Mouse (Mus musculus): Measurements from ENCODE around the gene Rpa1. TPM values are rescaled to one million over a fixed set of nuclear protein-coding genes. Genes with fewer than 3 reads are reported as not detected.

Gene Rpa1
- polyA plus RNA-seq, 1 experiment from 2014 or later, result 100 TPM

GRCm38 (mm10) chr11:75311751-75312150 is 36.4 kb downstream of the Rpa1 start:
- Histone ChIP-seq H3K9me3 (ENCODE audit: control insufficient read depth, low read length) (no peaks in the 10 kb centered on the region), H3K4me1 (replicated peaks; ENCODE audit: control insufficient read depth, insufficient read depth, low read length) (no peaks in the 10 kb centered on the region), H3K4me2 (replicated peaks; ENCODE audit: low read depth, low read length) (no peak overlapping the region), H3K9ac (ENCODE audit: low read depth, low read length) (no peak overlapping the region), H3K27ac (ENCODE audit: low read depth, low read length) (no peak overlapping the region), H3K27me3 (ENCODE audit: control insufficient read depth, insufficient read depth, low read length) (no peaks in the 10 kb centered on the region), H3K36me3 (ENCODE audit: control insufficient read depth, insufficient read depth, low read length) (0 out of 2 replicates have a peak, but pooled peaks cover 6% of the 10 kb centered on the region), H3K4me3 (ENCODE audit: low read depth, low read length) (no peak overlapping the region)
- ATAC-seq (ENCODE audit: low FRiP score) (no peak), DNase-seq (ENCODE audit: low spot score) (no peak)
- 91% methylated on average over 6 of the region's 6 CpGs for WGBS

GRCm38 (mm10) chr11:75310813-75311212 is 37.3 kb downstream of the Rpa1 start:
- no peak for DNase-seq (ENCODE audit: low spot score)
- Histone ChIP-seq H3K36me3 (ENCODE audit: control insufficient read depth, insufficient read depth, low read length) (0 out of 2 replicates have a peak, but pooled peaks cover 6% of the 10 kb centered on the region), H3K4me1 (replicated peaks; ENCODE audit: control insufficient read depth, insufficient read depth, low read length) (no peaks in the 10 kb centered on the region), H3K27ac (ENCODE audit: low read depth, low read length) (no peak overlapping the region), H3K4me3 (ENCODE audit: low read depth, low read length) (no peak overlapping the region), H3K9me3 (ENCODE audit: control insufficient read depth, low read length) (no peaks in the 10 kb centered on the region), H3K4me2 (replicated peaks; ENCODE audit: low read depth, low read length) (no peak overlapping the region), H3K27me3 (ENCODE audit: control insufficient read depth, insufficient read depth, low read length) (no peaks in the 10 kb centered on the region), H3K9ac (ENCODE audit: low read depth, low read length) (no peak overlapping the region)
- WGBS, result 84% methylated on average over 8 of the region's 8 CpGs
- no peak for ATAC-seq (ENCODE audit: low FRiP score)

- H3K36me3 ChIP-seq (ENCODE audit: control insufficient read depth, insufficient read depth, low read length), result 0 out of 2 replicates have a peak, but pooled peaks cover 6% of the 10 kb centered on the region
- no peak overlapping the region for H3K27ac ChIP-seq (ENCODE audit: low read depth, low read length)
- no peak overlapping the region for H3K9ac ChIP-seq (ENCODE audit: low read depth, low read length)
- WGBS, result 89% methylated on average over 4 of the region's 4 CpGs
- no peak overlapping the region for H3K4me3 ChIP-seq (ENCODE audit: low read depth, low read length)
- H3K9me3 ChIP-seq (ENCODE audit: control insufficient read depth, low read length), result no peaks in the 10 kb centered on the region
- no peak overlapping the region for H3K4me2 ChIP-seq (replicated peaks; ENCODE audit: low read depth, low read length)
- no peaks in the 10 kb centered on the region for H3K4me1 ChIP-seq (replicated peaks; ENCODE audit: control insufficient read depth, insufficient read depth, low read length)
- no peak for ATAC-seq (ENCODE audit: low FRiP score)
- H3K27me3 ChIP-seq (ENCODE audit: control insufficient read depth, insufficient read depth, low read length), result no peaks in the 10 kb centered on the region
- DNase-seq (ENCODE audit: low spot score), result no peak
Observed at GRCm38 (mm10) chr11:75308650-75309049, 39.5 kb downstream of the Rpa1 start.

- peaks cover 4% of the 10 kb centered on the region; the same call in 1 of the 2 replicates for H3K36me3 ChIP-seq (ENCODE audit: control insufficient read depth, insufficient read depth, low read length)
- no peaks in the 10 kb centered on the region for H3K9me3 ChIP-seq (ENCODE audit: control insufficient read depth, low read length)
- H3K27me3 ChIP-seq (ENCODE audit: control insufficient read depth, insufficient read depth, low read length), result no peaks in the 10 kb centered on the region
- H3K9ac ChIP-seq (ENCODE audit: low read depth, low read length), result no peak overlapping the region
- WGBS, result 89% methylated on average over 9 of the region's 9 CpGs
- H3K4me1 ChIP-seq (replicated peaks; ENCODE audit: control insufficient read depth, insufficient read depth, low read length), result no peaks in the 10 kb centered on the region
- ATAC-seq (ENCODE audit: low FRiP score) (no peak), DNase-seq (ENCODE audit: low spot score) (no peak)
- no peak overlapping the region for H3K27ac ChIP-seq (ENCODE audit: low read depth, low read length)
- no peak overlapping the region for H3K4me2 ChIP-seq (replicated peaks; ENCODE audit: low read depth, low read length)
- no peak overlapping the region for H3K4me3 ChIP-seq (ENCODE audit: low read depth, low read length)
Observed at GRCm38 (mm10) chr11:75304797-75305196, 43.3 kb downstream of the Rpa1 start.

GRCm38 (mm10) chr11:75300954-75301353 is 47.2 kb downstream of the Rpa1 start:
- 85% methylated on average over 9 of the region's 9 CpGs for WGBS
- no peaks in the 10 kb centered on the region for H3K4me1 ChIP-seq (replicated peaks; ENCODE audit: control insufficient read depth, insufficient read depth, low read length)
- no peak for ATAC-seq (ENCODE audit: low FRiP score)
- no peak overlapping the region for H3K9ac ChIP-seq (ENCODE audit: low read depth, low read length)
- H3K36me3 ChIP-seq (ENCODE audit: control insufficient read depth, insufficient read depth, low read length), result peaks cover 4% of the 10 kb centered on the region; the same call in 1 of the 2 replicates
- H3K27ac ChIP-seq (ENCODE audit: low read depth, low read length), result no peak overlapping the region
- no peaks in the 10 kb centered on the region for H3K9me3 ChIP-seq (ENCODE audit: control insufficient read depth, low read length)
- no peak overlapping the region for H3K4me2 ChIP-seq (replicated peaks; ENCODE audit: low read depth, low read length)
- no peak overlapping the region for H3K4me3 ChIP-seq (ENCODE audit: low read depth, low read length)
- H3K27me3 ChIP-seq (ENCODE audit: control insufficient read depth, insufficient read depth, low read length), result no peaks in the 10 kb centered on the region
- DNase-seq (ENCODE audit: low spot score), result no peak

GRCm38 (mm10) chr11:75299786-75300185 is 48.3 kb downstream of the Rpa1 start:
- Histone ChIP-seq H3K9me3 (ENCODE audit: control insufficient read depth, low read length) (no peaks in the 10 kb centered on the region), H3K27me3 (ENCODE audit: control insufficient read depth, insufficient read depth, low read length) (no peaks in the 10 kb centered on the region), H3K27ac (ENCODE audit: low read depth, low read length) (no peak overlapping the region), H3K36me3 (ENCODE audit: control insufficient read depth, insufficient read depth, low read length) (peaks cover 4% of the 10 kb centered on the region; the same call in 1 of the 2 replicates), H3K9ac (ENCODE audit: low read depth, low read length) (no peak overlapping the region), H3K4me1 (replicated peaks; ENCODE audit: control insufficient read depth, insufficient read depth, low read length) (no peaks in the 10 kb centered on the region), H3K4me3 (ENCODE audit: low read depth, low read length) (no peak overlapping the region), H3K4me2 (replicated peaks; ENCODE audit: low read depth, low read length) (no peak overlapping the region)
- WGBS, result 85% methylated on average over 10 of the region's 10 CpGs
- ATAC-seq (ENCODE audit: low FRiP score) (no peak), DNase-seq (ENCODE audit: low spot score) (no peak)

GRCm38 (mm10) chr11:75298491-75298890 is 49.6 kb downstream of the Rpa1 start:
- no peaks in the 10 kb centered on the region for H3K4me1 ChIP-seq (replicated peaks; ENCODE audit: control insufficient read depth, insufficient read depth, low read length)
- WGBS, result 59% methylated on average over 11 of the region's 11 CpGs
- ATAC-seq (ENCODE audit: low FRiP score) (no peak), DNase-seq (ENCODE audit: low spot score) (no peak)
- no peaks in the 10 kb centered on the region for H3K27me3 ChIP-seq (ENCODE audit: control insufficient read depth, insufficient read depth, low read length)
- no peak overlapping the region for H3K27ac ChIP-seq (ENCODE audit: low read depth, low read length)
- no peak overlapping the region for H3K4me3 ChIP-seq (ENCODE audit: low read depth, low read length)
- no peak overlapping the region for H3K9ac ChIP-seq (ENCODE audit: low read depth, low read length)
- H3K36me3 ChIP-seq (ENCODE audit: control insufficient read depth, insufficient read depth, low read length), result peaks cover 4% of the 10 kb centered on the region; the same call in 1 of the 2 replicates
- H3K4me2 ChIP-seq (replicated peaks; ENCODE audit: low read depth, low read length), result no peak overlapping the region
- no peaks in the 10 kb centered on the region for H3K9me3 ChIP-seq (ENCODE audit: control insufficient read depth, low read length)

- H3K27ac ChIP-seq (ENCODE audit: low read depth, low read length), result no peak overlapping the region
- no peaks in the 10 kb centered on the region for H3K27me3 ChIP-seq (ENCODE audit: control insufficient read depth, insufficient read depth, low read length)
- ATAC-seq (ENCODE audit: low FRiP score), result no peak
- no peak overlapping the region for H3K4me2 ChIP-seq (replicated peaks; ENCODE audit: low read depth, low read length)
- 80% methylated on average over 9 of the region's 9 CpGs for WGBS
- no peak overlapping the region for H3K4me3 ChIP-seq (ENCODE audit: low read depth, low read length)
- H3K9me3 ChIP-seq (ENCODE audit: control insufficient read depth, low read length), result no peaks in the 10 kb centered on the region
- peaks cover 4% of the 10 kb centered on the region; the same call in 1 of the 2 replicates for H3K36me3 ChIP-seq (ENCODE audit: control insufficient read depth, insufficient read depth, low read length)
- H3K4me1 ChIP-seq (replicated peaks; ENCODE audit: control insufficient read depth, insufficient read depth, low read length), result no peaks in the 10 kb centered on the region
- H3K9ac ChIP-seq (ENCODE audit: low read depth, low read length), result no peak overlapping the region
- DNase-seq (ENCODE audit: low spot score), result no peak
Observed at GRCm38 (mm10) chr11:75297631-75298030, 50.5 kb downstream of the Rpa1 start.

- ATAC-seq (ENCODE audit: low FRiP score) (no peak), DNase-seq (ENCODE audit: low spot score) (no peak)
- Histone ChIP-seq H3K27me3 (ENCODE audit: control insufficient read depth, insufficient read depth, low read length) (0 out of 2 replicates have a peak, but pooled peaks cover 4% of the 10 kb centered on the region), H3K4me2 (replicated peaks; ENCODE audit: low read depth, low read length) (no peak overlapping the region), H3K27ac (ENCODE audit: low read depth, low read length) (no peak overlapping the region), H3K36me3 (ENCODE audit: control insufficient read depth, insufficient read depth, low read length) (no peaks in the 10 kb centered on the region; the same call in 1 of the 2 replicates), H3K9ac (ENCODE audit: low read depth, low read length) (no peak overlapping the region), H3K9me3 (ENCODE audit: control insufficient read depth, low read length) (no peaks in the 10 kb centered on the region), H3K4me3 (ENCODE audit: low read depth, low read length) (no peak overlapping the region), H3K4me1 (replicated peaks; ENCODE audit: control insufficient read depth, insufficient read depth, low read length) (no peaks in the 10 kb centered on the region)
- WGBS, result 88% methylated on average over 9 of the region's 9 CpGs
Observed at GRCm38 (mm10) chr11:75296406-75297005, 51.6 kb downstream of the Rpa1 start.

Data from hindbrain, embryonic 11.5 days (tissue).